Mouse (Mus musculus) lung, postnatal 36 days (tissue): Measurements from ENCODE around the gene Lcn2.
"Not testable (repeated sequence)": the region's sequence is repeated elsewhere in the genome, so short reads cannot be mapped to it uniquely, and the experiment has no call there.

Experiments used
- DNase-seq: peaks from one replicate; pipeline ENCODE4 v3.0.0; 2022; ENCODE audit warnings: mixed read lengths

The Lcn2 gene

DNA sequence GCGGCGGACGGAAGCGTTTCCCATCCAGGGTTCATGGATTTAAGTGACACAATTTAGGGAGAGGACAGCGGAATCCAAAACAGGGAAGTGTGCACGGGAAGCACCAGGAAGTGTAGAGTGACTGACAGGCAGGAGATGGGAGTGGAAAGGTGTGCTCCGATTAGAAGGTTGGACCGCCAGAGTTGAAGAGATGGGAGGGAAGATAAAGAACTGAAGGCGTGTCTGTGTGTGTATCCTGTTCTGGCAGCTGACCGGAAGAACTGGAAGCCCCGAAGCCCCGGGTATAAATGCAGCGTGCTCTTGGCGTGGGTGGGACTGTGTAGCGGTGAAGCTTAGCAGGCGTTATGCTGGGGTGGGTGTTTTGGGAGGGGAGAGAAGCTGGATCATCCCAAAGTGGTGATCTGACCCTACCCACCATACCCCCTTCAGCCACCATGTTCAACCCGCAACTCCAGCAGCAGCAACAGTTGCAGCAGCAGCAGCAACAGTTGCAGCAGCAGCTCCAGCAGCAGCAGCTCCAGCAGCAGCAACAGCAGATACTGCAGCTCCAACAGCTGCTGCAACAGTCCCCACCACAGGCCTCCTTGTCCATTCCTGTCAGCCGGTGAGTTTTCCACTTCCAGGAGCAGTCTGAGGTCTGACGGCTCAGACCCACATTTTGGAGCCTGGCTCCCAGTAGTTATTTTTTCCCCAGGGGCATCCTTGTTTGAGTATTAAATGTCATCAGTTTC is 24.5 kb downstream of the Lcn2 start:
- DNase-seq, result peak; percentile 79

DNA sequence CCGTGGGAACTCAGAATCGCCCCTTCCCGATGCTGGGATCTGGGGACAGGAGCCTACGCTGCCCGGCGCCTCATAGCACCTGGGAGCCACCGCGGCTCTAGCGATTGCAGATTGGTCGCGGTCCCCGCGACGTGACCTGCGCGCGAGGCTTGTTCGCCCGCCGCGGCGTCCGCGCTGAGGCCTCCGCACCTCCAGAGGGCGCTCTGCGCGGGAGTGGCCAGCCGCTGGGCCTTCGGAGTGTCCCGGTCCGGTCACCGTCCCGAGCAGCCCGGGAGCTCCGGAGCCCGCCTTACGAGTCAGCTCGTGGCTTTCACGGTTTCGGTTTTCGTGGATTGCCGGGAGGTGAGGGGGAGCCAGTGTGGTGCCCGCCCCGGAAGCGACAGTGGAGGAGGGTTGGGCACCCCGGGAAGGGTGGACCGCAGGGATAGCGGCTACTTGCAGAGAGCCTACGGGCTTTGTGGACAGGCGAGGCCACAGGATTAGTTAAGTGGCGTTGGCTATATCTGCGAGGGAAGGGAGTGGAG is 25.2 kb downstream of the Lcn2 start:
- peak; percentile 93 for DNase-seq

DNA sequence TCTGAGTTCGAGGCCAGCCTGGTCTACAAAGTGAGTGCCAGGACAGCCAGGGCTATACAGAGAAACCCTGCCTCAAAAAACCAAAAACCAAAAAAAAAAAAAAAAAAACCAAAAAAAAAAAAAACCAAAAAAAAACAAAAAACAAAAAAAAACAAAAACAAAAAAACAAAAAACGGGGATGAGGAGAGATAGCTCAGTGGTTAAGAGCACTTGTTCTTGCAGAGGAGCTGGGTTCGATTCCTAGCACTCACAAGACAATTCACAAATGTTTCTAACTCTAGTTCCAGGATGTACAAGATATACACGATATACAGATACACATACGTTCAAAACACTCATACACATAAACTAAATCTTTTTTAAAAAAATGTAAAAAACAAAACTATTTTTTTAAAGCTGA is 25.8 kb downstream of the Lcn2 start:
- not testable (repeated sequence) for DNase-seq

DNA sequence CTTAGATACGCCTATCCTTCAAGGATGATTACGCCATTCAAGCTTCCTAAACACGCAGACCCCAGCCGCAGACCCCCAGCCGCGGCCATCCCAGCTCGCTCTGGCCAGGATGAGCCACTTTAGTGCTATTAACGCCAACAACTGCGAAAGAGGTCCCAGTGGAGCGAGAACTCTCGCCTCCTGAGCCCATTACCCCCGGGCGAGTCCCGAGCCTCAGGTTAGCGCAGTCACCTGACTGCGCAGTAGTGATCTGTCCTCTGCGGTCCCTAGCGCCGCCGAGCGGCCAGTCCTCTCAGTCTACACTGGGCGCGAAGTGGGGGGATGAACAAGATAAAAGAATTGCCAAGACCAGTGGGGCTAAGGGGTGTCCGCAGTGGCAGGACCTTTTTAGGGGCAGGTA is 26.6 kb downstream of the Lcn2 start:
- peak; percentile 89 for DNase-seq

DNA sequence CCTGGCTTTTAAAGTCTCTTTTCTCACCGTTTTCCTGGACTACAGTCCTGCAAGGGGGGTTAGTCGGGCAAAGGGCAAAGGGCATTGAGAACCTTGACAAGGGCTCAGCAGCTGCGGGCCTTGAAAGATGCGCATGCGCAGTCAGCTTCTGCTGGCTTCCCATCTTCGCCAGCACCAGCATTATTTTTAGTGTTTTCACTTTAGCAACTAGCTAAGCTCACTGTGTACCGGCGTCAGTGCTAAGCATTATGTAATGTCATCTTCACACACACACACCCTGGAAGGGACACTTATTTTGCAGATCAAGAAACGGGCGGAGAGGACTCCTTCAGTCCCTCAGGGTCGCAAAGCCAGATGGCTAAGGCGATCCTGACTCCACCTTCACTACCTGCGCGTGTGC is 27.3 kb downstream of the Lcn2 start:
- peak; percentile 80 for DNase-seq

- DNase-seq, result no peak
These were observed 29.7 kb downstream of the Lcn2 start for GRCm38 (mm10) chr2:32358381-32358780.

DNA sequence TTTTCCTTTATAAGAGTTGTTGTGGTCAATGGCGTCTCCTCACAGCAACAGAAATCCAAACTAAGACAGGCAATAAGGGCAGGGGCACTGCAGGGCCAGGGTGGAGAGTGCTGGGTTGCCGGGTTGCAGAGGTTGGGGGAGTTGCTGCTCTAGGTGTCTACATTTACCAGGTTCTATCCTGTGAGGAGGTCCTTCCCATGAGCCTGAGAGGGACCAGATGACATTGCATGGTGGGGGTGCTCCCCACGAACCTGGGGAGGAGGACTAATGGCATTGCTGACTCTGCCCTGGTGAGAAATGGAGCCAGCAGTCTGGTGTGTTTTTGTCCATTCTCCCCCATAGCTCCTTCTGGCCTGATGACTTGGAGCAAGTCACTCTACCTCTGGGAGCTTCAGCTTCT is 30.3 kb downstream of the Lcn2 start:
- no peak for DNase-seq

DNA sequence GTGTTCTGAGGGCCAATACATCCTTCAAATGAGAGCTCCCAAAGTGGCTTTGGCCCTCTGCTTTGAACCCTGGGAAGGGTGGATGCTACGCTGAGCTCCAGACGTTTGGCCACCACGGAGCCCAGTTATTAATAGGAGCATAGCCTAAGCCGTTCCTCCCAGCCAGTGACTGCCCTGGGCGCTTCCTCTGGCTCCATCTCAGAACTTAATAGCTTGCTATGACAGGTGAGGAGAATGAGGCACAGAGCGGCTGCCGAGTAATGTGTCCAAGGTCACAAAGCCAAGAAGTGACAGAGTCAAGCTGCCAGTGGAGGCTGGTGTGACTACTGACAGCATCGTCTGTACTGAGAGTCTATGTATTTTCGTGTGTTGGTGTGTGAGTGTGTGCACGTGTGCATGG is 31.8 kb downstream of the Lcn2 start:
- no peak for DNase-seq

GRCm38 (mm10) chr2:32354336-32354895 is 33.6 kb downstream of the Lcn2 start:
- DNase-seq, result no peak

- DNase-seq, result no peak
These were observed 34.2 kb downstream of the Lcn2 start for GRCm38 (mm10) chr2:32353836-32354235.

DNA sequence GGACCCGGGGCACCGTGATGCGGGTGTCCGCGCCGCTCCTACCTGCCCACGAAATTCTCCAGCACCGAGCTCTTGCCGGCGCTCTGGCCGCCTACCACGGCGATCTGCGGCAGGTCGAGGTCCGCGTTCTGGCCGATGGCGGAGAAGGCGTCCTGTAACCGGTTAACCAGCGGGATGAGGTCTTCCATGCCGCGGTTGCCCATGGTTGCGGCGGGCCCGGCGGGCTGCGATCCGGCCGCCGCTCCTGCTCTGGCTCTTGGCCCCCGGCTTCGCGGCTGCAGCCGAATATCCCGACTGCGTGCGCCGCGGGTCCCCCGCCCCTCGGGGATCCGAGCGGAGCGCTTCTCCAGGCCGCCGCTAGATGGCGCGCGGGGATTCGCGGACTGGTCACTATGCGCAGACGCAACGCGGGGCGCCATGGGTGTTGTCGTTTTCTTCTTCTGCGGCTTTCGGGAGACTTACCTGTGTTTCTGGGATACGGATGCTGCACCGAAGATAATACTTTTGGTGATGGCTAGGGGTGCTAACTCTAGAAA is 35.0 kb downstream of the Lcn2 start, which contains the start of gene Dnm1:
TSS of gene Dnm1 (minus strand) at position 332 of the 536 bp plus-strand sequence.
- peak; percentile 92 for DNase-seq

DNA sequence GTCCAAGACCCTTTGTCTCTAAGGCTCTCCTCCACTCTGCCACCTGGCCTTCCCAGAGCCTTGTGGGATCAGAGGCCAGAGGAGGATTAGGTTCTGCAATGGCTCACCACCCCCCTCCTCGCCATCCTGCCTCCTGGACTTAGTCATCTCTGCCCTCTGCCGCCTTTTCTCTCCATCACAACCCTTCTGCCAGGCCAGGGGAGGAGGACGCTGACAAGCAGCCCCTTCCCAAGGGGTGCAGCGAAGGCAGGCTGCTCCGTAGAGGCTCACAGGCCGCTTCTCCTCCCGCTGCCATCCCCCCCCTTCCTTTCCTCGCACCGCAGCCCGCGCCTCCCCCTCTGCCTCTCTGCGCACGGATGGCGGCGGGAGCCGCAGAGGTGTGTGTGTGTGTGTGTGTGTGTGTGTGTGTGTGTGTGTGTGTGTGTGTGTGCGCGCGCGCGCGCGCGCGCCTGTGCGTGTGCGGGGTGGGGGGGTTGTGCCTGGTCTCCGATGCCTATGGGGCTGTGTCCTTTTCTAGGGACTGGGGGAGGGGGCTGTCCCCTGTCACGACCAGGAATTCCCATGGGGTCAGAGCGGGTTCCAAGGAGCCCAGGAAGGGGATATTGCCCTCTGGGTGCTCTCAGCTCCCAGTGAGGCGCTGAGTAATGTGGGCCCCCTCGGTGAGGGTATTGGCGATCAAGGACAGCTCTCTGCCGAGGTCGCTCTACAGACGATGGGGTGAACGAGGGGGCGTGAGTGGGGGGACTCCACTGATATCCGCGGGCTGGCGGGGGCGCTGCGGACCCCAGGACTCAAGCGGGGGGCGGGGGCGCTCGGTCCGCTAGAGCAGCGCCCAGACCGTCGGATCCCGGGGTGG is 35.7 kb downstream of the Lcn2 start, which contains the start of gene Ciz1:
TSS of gene Ciz1 (plus strand) at position 177 of the 856 bp plus-strand sequence.
- DNase-seq, result no peak

DNA sequence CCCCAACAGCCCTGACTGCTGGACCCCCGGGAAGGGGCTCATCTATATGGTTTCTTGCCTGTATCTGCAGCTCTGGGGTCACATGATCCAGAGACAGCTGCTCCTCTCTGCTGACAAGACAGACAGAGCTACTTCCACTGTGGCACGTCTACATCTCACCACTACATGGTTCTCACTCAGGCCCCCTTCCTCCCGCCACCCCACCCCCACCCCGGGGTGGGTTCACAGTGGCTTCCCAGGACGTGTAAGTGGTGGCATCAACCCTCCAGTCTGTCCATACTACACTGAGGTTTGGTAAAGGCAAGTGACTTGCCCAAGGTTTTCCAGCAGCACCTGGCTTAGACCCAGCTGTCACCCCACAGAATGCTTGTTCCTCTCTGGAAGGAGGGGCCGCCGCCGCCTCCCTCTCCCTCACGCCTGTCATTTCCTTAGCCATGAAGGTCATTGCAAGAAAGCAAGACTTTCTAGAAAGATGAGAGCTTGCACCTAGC is 36.5 kb downstream of the Lcn2 start:
- DNase-seq, result no peak

DNA sequence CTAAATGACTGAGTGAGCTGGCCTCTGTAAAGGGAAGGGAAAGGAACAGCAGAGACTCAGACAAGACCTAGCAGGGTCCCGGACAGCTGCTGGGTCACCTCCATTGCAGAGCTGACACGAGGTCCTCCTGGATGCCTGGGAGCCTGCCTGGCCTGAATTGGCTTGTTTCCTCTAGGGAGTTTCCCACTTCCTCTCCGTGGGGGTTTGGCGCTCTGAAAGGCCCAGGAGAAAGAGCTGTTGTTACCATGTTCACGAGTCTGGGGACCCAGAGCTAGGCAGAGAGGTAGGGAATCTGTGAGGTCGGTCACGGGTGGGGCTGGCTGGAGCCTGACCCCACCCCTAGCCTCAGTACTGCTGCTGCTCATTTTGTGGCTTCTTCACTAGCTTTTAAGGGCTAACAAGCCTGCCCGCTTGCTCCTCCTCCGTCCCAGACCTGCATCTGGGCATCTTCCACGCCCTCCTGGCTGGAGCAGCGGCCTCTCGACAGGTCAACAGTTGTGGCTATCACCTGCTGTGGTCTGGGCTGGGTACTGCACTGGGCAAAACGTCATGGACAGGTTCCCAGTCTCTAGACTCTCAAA is 37.5 kb downstream of the Lcn2 start:
- DNase-seq, result no peak

DNA sequence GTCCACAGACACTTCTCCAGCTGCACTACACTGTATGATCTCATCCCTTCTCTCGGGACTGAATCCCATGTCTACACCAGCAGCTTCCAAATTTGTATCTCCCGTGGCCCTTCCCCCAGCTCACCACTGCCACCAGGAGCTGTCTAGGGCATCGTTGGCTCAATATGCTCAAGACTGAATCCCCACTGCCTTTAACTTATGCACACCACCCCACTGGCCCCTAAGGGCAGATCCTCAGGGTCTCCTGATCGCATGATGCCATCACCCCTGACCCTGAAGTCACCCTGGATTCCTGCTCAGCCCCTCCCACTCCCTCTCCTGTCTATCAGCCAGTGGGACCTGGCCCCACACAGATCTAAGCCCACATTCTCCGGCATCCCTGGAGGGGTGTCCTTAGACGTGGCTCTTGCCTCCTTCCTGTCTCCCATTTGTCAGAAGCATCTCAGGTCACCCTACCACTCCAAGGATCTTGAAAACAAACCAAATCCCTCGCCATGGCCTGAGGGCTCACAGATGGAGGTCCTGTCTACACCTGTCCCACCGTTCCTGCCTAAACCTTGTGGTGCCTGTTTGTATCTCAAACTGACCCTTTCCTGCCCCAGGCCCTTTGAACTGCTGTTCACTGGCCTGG is 38.3 kb downstream of the Lcn2 start:
- DNase-seq, result no peak

DNA sequence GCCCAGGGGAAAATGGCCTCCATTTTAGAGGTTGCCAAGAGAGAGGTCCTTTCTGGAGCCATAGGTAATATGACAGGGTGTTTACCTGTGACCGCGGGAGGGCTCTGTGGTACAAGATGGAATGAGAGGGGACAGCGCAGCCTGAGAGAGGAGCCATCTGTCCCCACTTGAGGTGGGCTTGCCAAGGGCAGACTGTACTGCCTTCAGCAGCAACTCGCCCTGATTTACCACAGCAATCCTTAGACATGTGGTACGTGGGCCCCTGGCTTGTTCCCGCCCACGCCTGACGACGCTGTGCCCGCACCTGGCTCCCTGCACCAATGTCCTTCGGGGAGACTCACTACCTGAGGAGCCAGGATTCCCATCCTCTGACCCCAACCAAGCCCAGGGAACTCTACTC is 39.7 kb downstream of the Lcn2 start:
- no peak for DNase-seq

- DNase-seq, result no peak
These were observed 41.0 kb downstream of the Lcn2 start for GRCm38 (mm10) chr2:32347019-32347418.

GRCm38 (mm10) chr2:32344598-32345321 is 43.3 kb downstream of the Lcn2 start:
- DNase-seq, result no peak

GRCm38 (mm10) chr2:32344056-32344455 is 44.0 kb downstream of the Lcn2 start:
- DNase-seq, result no peak

DNA sequence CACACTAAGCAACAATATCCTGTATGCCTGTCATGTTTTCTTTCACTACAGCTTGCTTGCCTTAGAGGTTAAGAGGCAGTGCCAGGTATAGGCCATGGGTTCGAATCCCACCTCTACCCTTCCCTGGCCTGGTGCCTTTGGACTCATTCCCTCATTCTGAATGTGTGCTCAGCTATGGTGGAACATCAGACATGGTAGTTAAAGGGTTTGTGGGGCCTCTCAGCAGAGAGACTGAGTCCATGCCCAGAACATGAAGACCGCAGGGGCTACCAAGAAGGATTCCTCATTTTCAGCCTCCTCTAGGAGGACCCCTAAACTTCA is 44.7 kb downstream of the Lcn2 start:
- no peak for DNase-seq

DNA sequence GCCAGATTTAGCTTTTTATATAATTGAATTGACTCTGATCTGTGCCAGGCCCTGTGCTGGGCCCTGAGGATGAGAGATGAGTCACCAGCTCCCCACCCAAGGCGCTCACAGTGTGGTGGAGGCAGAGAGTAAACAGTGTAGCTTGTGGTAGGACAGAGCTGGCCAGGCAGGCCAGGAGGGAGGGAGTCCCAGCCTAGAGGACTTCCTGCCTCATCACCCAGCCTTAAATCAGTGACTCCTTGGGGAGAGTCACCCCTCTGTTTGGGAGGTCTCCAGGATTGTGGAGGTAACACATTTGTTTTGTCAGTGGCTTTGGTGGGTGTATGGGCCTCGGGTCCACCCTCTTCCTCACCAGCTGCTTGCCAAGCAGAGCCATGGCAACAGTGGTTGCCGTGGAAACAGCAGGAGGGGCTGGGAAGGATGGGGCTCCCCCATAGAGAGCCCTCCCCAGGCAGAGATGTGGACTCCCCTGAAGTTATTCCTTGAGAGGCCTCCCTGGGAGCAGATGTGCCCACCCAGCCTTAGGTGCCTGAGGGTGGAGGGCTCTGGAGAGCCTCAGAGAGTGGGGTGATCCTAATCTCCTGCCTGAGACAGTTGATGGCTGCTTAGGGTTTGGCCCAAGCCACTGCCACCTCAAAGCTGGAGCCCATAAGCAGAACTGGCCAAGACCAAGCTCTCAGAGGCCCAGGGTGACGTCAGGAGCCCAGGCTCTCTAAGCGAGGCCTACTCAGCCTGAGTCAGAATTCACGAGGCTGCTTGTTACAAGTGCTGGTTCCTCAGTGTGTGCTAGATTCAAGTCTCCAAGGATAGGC is 45.3 kb downstream of the Lcn2 start:
- DNase-seq, result peak; percentile 35
